Mouse (Mus musculus): ENCODE results near the gene Erc2.

Erc2 gene

DNA sequence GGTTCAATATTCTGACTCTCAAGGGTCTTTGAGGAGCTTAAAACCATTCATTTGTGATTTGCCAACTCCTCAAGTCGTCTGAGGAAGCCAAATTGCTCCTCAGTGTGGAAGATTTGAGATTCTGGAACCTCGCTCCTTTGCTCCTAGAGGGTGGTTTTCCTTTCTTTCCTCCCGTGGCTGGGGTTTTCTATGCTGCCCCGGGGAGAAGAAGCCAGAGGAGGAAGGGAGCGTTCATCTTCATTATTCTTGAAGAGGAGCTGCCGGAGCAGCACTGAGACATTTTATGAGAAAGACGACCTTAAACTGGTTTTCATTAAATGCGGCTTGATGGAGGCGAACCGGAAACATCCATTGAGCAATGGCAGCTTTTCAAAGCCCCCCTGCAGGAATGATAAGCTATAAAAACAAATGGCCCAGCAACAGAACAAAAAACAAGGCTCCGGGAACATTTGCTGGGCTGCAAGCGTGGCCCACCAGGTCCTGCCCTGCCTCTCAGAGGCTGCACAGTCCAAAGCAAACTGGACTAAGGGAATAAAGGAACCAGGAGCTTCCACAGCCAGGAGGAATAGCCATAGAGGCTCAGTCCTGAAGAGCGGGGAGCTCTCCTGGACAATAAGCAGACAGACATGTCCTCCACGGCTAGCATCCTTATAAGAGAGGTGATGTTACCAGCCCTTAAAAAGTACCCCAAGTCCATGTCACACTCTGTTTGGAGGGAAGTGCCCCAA lies 819.2 kb downstream of the Erc2 start:
- DNase-seq (ENCODE audit: low spot score in 2 of 2): no peak

DNA sequence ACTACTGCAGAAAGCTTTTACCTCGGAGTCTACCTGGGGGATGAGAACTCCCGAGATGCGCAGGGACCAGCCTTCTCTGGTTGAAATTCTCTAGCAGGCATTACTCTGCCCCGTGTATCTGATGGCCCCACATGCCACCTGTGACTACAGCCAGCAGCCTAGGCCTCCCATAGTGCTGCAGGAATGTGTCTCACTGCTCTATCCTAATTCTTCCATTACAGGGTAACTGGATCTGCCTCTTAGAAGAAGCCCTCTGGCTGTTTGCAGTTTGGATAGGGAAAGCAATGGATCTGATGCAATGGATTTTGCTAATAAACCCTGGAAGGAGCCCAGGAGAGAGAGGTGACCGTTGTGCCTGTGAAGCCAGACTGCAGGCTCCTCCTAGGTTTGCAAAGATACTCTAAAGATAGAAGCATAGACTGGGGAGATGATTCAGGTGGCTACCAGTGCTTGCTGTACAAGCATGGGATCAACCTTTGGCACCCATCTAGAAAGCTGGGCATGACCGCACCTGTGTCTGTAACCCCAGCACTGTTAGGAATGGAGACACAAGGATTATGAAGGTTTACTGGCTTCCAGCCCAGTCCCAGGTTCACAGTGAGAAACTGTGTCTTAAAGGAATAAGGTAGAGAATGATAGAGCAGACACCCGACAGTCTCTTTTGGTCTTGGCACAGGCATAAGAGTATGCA lies 821.2 kb downstream of the Erc2 start:
- DNase-seq (ENCODE audit: low spot score in 2 of 2): no peak

DNA sequence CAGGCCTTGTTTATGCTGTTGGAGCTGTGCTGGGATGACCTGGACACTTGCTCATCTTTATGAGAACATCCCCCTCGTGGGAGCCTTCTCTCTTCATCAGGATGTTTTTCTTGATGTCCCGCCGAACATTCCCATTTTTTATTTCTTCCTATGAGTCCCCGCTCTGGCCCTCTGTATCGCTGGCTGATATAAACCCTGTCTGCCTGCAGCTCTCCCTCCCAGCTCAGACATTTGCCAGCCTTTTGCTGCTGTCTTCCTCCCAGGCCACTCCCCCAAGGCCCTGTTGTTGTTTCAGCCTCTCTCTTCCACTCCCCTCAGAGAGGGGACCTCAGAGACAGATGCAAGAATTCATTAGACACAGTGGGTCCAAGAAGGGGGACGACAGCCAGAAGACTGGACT lies 823.5 kb downstream of the Erc2 start:
- DNase-seq (ENCODE audit: low spot score in 2 of 2): no peak

DNA sequence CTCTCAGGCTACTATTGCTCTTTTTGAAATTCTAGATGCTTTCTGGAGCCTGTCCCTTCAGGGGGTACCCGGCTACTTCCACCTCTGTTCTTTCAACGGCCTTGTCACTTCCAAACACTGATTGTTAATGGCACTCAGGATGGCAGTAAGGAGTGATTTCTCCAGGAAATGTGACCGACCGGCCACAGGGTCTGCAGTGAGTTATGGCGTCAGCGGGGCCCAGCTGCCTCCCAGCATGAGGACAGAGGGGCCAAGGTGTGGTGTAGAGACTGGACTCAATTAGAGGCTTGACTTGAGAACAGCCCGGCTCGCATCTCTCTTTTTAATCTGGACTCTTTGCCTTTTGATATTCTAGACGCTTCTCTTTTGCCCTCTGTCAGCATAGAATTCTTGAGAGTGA lies 829.5 kb downstream of the Erc2 start:
- DNase-seq (ENCODE audit: low spot score in 2 of 2): no peak

DNA sequence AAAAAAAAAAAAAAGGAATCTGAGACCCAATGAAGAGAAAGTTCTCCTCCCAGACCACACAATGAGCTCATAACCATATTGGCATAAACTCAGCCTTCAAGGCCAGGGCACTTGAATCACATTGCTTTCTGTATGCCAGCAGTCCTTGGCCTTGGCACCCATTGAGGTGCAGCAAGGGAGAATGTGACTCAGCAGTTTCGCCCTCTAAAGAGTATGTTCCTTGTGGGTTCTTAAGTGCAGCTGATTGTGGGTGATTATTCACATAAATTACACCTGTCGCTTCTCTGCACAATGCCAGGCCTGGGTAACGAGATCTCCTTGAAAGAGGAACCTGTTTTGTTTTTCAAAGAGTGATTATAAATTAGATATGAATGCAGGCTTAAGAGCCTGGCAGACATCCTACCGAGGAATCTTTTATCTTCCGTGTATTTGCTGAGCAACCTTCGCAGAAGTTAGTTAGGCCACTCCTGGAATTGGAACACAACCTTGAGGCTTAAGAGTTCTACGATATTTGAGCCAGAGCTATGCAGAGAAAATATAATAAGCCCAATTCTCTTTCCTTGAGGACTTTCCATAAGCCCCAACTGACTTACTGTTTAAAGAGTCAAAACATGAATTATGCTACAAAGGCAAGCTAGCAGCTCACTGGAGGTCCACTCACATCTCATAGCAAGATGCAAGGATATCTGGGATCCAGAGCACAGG lies 834.3 kb downstream of the Erc2 start:
- no peak for DNase-seq (ENCODE audit: low spot score in 2 of 2)

DNA sequence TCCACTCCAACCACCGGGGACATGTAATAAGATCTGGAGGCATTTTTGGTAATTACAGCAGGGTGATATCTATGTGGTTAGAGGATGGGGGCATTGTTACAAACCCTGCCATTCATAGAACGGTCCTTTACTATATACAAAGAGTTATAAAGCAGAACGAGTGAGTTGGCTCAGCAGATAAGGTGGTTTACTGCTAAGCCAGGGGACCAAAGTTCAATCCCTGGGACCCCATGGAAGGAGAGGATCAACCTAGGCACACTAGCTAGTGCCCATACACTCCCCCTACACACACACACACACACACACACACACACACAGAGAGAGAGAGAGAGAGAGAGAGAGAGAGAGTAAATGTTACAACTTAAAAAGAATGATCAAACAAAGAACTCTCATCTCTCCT lies 835.2 kb downstream of the Erc2 start:
- no peak for DNase-seq (ENCODE audit: low spot score in 2 of 2)

DNA sequence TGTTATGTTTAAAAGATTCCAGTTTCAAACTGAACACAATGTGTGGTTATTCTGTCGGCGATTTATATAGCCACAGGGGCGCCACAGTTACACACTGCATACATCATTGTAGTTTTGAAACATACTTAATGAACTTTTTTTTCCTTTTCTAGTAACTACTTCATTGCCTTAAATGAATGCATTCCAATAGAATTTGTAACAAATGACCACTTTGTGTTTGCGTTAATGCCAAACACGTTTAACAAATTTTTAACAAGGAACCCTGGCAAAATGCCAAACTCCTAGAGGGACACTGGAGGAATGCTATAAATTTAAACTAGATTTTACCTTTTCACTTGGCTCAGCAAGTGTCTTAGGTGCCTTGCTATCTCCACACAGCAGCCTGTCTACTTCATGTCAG lies 845.7 kb downstream of the Erc2 start:
- no peak for DNase-seq (ENCODE audit: low spot score in 2 of 2)

DNA sequence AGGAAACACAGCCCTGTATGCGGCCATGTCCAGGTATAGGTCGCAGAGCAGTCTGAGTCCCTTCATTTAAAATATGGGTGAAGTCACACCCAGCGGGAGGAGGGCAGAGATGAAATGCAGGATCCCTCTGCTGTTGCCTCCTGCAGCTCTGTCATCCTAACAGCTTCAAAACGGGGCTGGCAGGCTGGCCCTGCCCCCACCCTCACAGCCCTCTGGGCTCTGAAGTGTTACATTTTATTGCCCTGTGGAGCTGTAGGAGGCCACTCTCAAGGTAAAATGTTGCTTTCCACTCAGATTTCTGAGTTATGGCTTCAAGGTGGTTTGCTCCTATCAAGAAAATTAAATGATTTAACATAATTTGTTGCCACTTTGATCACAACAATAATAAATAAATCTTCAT lies 847.5 kb downstream of the Erc2 start:
- DNase-seq (ENCODE audit: low spot score in 2 of 2): no peak

DNA sequence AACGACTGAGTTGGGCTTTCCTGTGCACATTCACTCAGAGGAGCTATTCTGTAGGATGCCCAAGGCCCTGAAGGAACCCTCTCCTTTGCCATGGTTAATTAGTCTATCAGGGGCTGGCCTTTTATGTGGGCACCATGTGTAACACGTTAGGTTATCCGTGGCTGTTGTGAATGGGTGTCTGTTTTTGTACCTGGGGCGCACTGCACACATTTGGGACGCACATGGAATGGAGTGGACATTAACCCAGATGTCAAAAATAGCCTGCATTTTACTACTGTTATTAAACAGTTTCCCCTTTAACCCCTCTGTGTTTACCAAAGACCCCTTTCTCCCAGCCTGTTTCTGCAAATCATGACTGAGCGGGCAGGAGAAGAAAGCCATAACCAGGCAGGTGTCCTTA lies 848.0 kb downstream of the Erc2 start:
- no peak for DNase-seq (ENCODE audit: low spot score in 2 of 2)

DNA sequence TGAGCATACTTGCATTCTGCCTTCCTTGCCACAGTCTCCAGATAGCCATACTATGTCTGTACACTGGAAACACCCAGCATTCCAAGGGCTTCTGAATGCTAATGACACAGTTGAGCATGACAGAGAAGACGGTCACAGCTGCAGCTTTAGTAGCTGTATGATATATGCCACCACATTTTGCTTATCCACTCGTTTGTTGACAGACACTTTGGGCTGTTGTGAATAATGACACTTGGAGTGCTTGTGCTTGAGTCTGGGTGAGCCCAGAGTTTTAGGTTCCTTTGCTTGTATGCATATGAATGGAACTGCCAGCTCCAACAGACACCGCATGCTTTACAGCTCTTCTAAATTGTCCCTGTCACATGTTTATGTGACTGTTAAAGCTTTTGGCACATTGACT lies 852.8 kb downstream of the Erc2 start:
- DNase-seq (ENCODE audit: low spot score in 2 of 2): no peak

DNA sequence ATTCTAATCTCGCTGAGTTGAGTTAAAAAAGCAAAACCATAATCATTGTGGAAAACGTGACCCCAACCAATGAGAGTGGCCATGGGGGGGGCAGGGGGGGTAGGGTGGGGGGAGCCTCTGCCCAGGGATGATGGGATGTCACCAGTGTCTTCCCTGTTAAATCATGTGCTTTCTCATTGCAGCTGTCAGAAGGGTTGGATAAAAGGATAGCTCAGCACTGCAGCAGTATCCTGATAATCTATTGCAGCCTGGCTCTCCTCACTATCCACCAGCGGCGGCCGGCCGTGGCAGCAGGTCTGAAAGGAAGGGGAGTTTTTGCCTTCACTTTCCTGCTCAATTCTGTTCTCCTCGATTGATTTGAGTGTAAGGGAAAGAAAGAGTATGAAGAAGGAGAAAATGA lies 853.2 kb downstream of the Erc2 start:
- DNase-seq (ENCODE audit: low spot score in 2 of 2): no peak

DNA sequence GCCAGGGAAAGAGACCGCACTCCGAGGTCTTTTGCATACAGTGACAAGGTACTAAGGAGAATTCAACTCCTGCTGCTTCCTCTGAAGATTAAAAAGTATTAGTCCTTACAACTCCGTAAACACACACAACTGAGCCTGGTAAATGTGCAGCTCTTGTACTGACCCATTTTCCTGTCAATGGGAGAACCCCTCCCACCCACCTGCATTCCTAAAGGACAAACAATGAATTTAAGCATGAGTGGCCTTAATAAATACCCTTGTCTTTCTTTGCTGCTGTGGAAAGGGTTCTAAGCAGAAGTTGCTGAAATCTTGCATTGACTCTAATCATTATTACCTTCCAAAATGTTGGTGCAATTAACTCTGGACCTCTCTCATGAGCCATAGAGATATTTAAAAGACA lies 854.5 kb downstream of the Erc2 start:
- DNase-seq (ENCODE audit: low spot score in 2 of 2): no peak

DNA sequence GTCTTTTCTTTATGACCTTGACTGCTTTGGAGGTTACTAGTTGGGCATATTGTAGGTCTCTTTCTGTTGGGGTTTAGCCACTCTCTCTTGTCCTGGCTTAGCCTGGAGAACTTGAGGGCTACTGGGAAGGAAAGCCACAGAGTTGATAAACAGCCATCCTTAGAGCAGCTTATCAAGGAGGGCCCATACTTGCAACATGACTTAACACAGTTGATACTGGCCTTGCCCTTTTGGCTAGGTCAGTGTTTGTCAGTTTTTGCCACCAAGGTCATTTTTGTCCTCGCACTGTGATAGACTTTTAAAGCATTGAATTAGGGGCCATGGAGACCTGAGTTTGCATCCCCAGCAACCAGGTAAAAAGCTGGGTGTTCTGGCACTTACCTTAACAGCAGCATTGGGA lies 858.6 kb downstream of the Erc2 start:
- no peak for DNase-seq (ENCODE audit: low spot score in 2 of 2)

DNA sequence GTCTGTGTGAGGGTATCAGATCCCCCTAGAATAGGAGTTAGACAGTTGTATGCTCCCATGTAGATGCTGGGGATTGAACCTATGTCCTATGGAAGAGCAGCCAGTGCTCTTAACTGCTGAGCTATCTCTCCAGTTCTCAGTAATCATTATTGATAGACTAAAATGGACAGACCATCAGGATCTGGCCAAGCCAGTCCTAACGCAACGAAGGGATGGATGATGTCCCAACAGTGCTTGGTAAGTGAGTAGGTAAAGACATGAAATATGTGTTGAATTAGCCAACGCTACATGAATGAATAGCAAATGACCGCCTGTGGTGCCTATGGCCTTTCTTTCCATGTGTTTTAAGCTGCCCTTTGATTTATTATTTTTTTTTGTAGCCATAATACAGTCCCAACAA lies 871.6 kb downstream of the Erc2 start:
- no peak for DNase-seq (ENCODE audit: low spot score in 2 of 2)

DNA sequence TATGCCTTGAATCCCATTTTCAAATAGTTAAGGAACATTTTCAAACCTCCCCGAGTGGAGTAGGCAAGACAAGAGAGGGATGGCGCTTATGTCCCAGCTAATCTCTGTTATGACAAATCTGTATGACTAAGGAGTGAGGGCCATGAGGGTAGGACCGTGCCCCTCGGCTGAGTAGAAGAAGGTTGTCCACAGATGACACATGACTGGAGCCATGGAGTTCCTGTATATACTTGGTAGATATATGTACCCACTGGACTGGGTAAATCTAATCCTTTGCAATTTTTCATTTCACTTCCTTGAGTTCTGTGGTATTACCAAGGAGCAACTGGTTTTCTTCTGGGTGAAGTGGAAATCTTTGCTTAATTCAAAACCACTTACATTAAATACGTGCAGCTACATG lies 872.0 kb downstream of the Erc2 start:
- no peak for DNase-seq (ENCODE audit: low spot score in 2 of 2)

DNA sequence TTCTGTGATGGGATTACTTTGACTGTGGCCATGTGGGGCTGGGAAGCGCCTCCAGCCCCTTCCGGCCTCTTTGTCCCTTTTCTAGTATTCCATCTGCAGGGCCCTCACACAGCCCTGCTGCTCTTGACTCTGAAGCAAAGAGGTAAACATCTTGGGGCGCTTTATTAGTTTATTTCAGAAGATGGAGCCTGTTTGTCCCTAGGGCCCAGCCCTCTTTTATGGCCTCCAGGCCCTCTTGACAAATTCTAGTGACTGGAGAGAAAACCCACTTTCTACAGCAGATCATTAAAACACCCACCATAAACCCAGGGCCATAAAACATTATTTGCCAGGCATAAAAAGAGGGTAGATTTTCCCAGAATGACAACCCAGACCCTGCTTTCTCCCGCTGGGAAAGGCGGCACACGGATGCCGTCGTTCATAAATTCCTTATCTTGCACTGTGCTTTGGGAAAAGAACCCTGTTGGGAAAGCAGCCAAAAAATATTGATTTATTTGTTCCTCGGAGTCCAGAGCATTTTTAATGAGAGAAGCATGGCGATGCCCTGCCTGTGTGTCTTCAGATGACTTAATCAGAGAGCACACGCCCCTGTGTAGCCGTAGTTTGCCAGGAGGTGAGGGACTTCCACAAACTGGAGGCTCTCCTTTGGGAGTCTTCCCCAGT lies 879.1 kb downstream of the Erc2 start:
- no peak for DNase-seq (ENCODE audit: low spot score in 2 of 2)

DNA sequence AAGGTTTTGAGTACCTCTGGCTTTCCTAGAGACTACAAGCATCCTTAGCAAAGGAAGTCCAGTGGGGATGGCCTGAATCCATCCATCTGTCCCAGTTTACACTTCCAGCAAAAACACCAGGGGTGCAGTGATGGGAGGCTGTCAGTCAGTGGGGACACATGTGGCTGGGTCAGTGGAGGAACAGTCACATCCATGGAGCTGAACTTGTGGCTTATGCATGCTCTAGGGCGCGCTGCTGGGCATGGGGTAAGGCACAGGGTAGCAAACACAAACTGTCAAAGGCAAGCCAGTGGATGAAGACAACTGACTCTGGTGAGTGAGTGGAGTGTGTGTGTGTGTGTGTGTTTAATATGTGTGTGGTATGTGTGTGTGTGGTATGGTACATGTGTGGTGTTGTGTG lies 881.0 kb downstream of the Erc2 start:
- no peak for DNase-seq (ENCODE audit: low spot score in 2 of 2)

DNA sequence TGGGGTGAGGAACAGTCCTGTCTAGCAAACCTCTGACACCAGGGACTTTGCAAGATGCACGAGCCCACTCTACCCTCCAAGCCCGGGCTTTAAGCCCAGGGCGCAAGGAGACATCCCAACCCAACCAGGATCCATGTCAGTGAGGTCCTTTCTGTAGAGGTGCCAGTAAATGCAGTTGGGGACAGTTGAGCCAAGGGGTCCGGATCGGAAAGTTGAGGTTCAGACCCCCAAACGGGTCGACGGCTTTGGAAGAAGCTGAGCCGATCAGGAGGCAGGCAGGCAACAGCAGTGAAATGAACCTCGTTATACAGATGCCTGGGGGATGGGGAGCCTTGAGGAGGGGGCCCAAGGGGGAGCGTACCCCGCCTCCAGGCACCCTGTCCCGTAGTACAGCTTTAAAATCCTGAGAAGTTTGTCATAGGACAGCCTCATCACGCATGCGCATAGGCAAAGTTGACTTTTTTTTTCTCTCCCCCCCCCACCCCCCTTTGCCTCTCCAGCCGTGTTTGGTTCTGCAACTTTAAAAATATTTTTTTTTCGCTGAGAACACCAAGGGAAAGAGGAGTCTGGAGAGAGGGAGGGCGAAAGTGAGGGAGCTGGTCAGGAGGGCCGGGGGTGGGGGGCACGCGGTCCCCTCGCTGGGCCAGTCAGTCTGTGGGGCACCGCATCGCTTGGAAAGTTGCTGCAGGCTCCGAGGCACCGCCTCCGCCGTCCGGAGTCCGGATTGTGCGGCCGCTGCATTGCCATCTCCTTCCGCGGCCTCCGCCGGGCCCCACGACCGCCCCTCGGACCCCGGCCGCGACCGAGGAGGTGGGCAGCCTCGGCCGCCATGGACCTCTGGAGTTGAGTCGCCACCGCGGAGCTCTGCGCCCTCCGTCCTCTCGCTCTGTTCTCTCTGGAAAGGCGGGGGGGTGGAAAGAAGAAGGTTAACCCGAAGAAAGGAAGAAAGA lies 882.1 kb downstream of the Erc2 start, which contains the start of gene Wnt5a:
TSS of gene Wnt5a (plus strand) at position 650 of the 950 bp plus-strand sequence.
- DNase-seq (ENCODE audit: low spot score in 2 of 2): no peak

DNA sequence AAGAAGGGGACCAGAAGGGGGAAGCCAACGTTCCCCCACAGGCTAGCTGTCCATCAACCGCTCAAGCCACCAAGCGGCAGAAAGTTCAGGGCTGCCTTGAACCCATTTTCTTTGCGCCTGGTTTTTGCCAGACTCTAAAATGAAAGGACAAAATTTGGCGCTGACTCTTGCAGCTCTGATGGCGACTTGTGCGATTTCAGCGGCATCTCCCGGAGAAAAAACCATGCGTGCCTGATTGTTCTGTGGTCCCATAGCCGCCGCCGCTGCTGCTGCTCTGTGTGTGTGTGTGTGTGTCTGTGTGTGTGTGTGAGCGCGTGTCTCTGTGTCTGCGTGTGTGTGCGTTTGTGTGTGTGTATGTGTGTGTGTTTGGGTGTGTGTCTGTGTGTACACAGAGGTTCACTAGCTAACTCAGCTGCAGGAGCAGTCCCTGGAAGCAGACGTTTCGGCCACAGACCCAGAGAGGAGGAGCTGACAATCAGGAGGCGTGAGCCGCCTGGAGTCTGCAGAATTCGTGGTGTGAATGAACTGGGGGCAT lies 882.9 kb downstream of the Erc2 start:
- DNase-seq (ENCODE audit: low spot score in 2 of 2): no peak

DNA sequence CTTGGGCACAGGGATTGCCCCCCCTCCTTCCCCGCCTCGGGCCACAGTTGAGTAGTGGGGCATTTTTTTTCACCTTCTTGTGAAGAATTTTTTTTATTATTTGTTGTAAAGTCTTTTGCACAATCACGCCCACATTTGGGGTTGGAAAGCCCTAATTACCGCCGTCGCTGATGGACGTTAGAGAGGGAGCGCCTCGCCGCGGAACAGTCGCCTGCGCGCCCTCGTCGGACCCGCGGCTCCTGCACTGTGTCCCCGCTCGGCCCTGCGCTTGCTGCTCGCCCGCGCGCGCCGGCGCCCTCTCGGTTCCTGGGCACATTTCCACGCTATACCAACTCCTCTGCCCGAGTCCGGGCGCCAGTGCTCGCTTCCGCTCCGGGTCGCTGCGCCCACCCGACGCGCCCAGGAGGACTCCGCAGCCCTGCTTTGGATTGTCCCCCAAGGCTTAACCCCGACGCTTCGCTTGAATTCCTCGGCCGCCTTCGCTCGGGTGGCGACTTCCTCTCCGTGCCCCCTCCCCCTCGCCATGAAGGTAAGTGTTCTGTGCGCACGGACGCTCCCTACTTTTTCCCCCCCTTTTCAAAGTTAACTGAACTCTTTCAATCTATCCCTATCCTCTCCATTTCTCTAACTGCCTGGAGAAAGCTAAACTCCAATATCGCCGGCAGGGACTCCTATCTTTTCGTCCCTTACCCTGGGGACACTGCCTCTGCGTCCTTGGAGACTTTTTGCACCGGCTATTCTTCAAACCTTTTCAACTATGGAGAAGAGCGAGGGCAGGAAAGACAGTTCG lies 883.6 kb downstream of the Erc2 start:
- no peak for DNase-seq (ENCODE audit: low spot score in 2 of 2)
